Mouse (Mus musculus) effector memory CD4-positive, alpha-beta T cell, adult 7 months (primary cell): ENCODE measurements around the gene Gpx1. TPM values are rescaled to one million over a fixed set of nuclear protein-coding genes. Genes with fewer than 3 reads are reported as not detected.

Source experiments
- polyA plus RNA-seq: library from polyadenylated mRNA; unstranded; fragments of 100-300 nt; shearing (Covaris generic); gene quantifications from one replicate; pipeline ENCODE4 v1.2.1, GENCODE M21; 2017

Gene Gpx1
- 221 TPM for polyA plus RNA-seq

GRCm38 (mm10) chr9:108338886-108339781 is at the start of gene Gpx1:
Gene Gpx1, plus strand, starts transcription at chr9:108338903.

GRCm38 (mm10) chr9:108290016-108290750 is 48.5 kb upstream of the Gpx1 start, which contains the start of gene Nicn1:
Gene Nicn1, plus strand, starts transcription at chr9:108290429.

GRCm38 (mm10) chr9:108296453-108297355 is 42.0 kb upstream of the Gpx1 start, which contains the start of gene Amt:
Gene Amt, plus strand, starts transcription at chr9:108296853.

GRCm38 (mm10) chr9:108305629-108306520 is 32.8 kb upstream of the Gpx1 start, which contains the start of the genes Rhoa and Tcta:
Gene Rhoa, plus strand, starts transcription at chr9:108306129.
Gene Tcta, minus strand, starts transcription at chr9:108306160.

GRCm38 (mm10) chr9:108347540-108348289 is 9.0 kb downstream of the Gpx1 start, which contains the start of gene Usp4:
Gene Usp4, plus strand, starts transcription at chr9:108347853.

Other genes with a start within 250 kb of the Gpx1 start
- gene Apeh, start 244.3 kb upstream of the Gpx1 start, polyA plus RNA-seq = 79.0 TPM
- 0.28 TPM for gene Bsn, start 148.5 kb upstream of the Gpx1 start, polyA plus RNA-seq
- gene Dag1, start 74.9 kb upstream of the Gpx1 start, polyA plus RNA-seq = 7.6 TPM
- 2.5 TPM for gene Nicn1, start 48.5 kb upstream of the Gpx1 start, polyA plus RNA-seq
- not detected for gene Amt, start 42.0 kb upstream of the Gpx1 start, polyA plus RNA-seq
- 404 TPM for gene Rhoa, start 32.8 kb upstream of the Gpx1 start, polyA plus RNA-seq
- 4.3 TPM for gene Tcta, start 32.7 kb upstream of the Gpx1 start, polyA plus RNA-seq
- gene Usp4, start 8.9 kb downstream of the Gpx1 start, polyA plus RNA-seq = 90.5 TPM
- 1.0 TPM for gene 1700102P08Rik, start 53.9 kb downstream of the Gpx1 start, polyA plus RNA-seq
- gene Ccdc36, start 89.6 kb downstream of the Gpx1 start, polyA plus RNA-seq = 0.43 TPM
- not detected for gene BC048562, start 97.6 kb downstream of the Gpx1 start, polyA plus RNA-seq
- gene Ccdc71, start 121.6 kb downstream of the Gpx1 start, polyA plus RNA-seq = 27.8 TPM
- 9.5 TPM for gene Klhdc8b, start 122.7 kb downstream of the Gpx1 start, polyA plus RNA-seq
- gene Lamb2, start 140.8 kb downstream of the Gpx1 start, polyA plus RNA-seq = 0.46 TPM
- 150 TPM for gene Usp19, start 151.7 kb downstream of the Gpx1 start, polyA plus RNA-seq
- gene Qars, start 168.8 kb downstream of the Gpx1 start, polyA plus RNA-seq = 68.2 TPM
- gene Qrich1, start 177.9 kb downstream of the Gpx1 start, polyA plus RNA-seq = 165 TPM
- gene Impdh2, start 221.4 kb downstream of the Gpx1 start, polyA plus RNA-seq = 115 TPM
- 27.1 TPM for gene Ndufaf3, start 228.5 kb downstream of the Gpx1 start, polyA plus RNA-seq
- gene Dalrd3, start 231.0 kb downstream of the Gpx1 start, polyA plus RNA-seq = 62.4 TPM
- 25.4 TPM for gene Wdr6, start 239.8 kb downstream of the Gpx1 start, polyA plus RNA-seq